Mouse (Mus musculus) myocyte (in vitro differentiated cells): ENCODE results near the gene Sla2. TPM values are rescaled to one million over a fixed set of nuclear protein-coding genes. Genes with fewer than 3 reads are reported as not detected.
"Not testable (repeated sequence)": the region's sequence is repeated elsewhere in the genome, so short reads cannot be mapped to it uniquely, and the experiment has no call there.

ENCODE experiments used
- H3K27me3 ChIP-seq: one replicate; pipeline ENCODE4 v1.6.1; 2011; ENCODE audit not compliant: control insufficient read depth, insufficient read depth, insufficient read length
- H3K36me3 ChIP-seq: one replicate; pipeline ENCODE4 v1.6.1; 2011; ENCODE audit not compliant: control insufficient read depth, insufficient read depth
- H3K4me2 ChIP-seq: one replicate; pipeline ENCODE4 v1.6.1; 2011; ENCODE audit warnings: low read depth, control low read depth
- H3K4me3 ChIP-seq: one replicate; pipeline ENCODE4 v1.5.1; 2011; ENCODE audit warnings: mild to moderate bottlenecking, control low read depth, moderate library complexity
- H3K79me2 ChIP-seq: one replicate; pipeline ENCODE4 v1.6.1; 2011; ENCODE audit not compliant: control insufficient read depth, insufficient read depth
- H3ac ChIP-seq: one replicate; pipeline ENCODE4 v1.6.1; 2011; ENCODE audit not compliant: control insufficient read depth, insufficient read length
- CEBPB ChIP-seq: IDR thresholded peaks from 2 replicates; pipeline ENCODE4 v1.6.1; 2011; ENCODE audit warnings: mild to moderate bottlenecking, moderate library complexity; ENCODE audit not compliant: poor library complexity, insufficient read depth, severe bottlenecking
- E2F4 ChIP-seq: IDR thresholded peaks from one replicate; pipeline ENCODE4 v1.6.1; 2011; ENCODE audit warnings: mild to moderate bottlenecking, control low read depth, moderate library complexity; ENCODE audit not compliant: insufficient read depth
- MAX ChIP-seq: IDR thresholded peaks from one replicate; pipeline ENCODE4 v1.6.1; 2011; ENCODE audit warnings: low read depth, mild to moderate bottlenecking, control low read depth
- MYOD1 ChIP-seq, 3 experiments: IDR thresholded peaks; one replicate each; pipeline ENCODE4 v1.6.1; 2011; ENCODE audit warnings: control low read depth in 2 of 3, low read depth in 2 of 3, mild to moderate bottlenecking in 2 of 3, moderate library complexity in 1 of 3; ENCODE audit not compliant: insufficient read length in 2 of 3, control insufficient read depth in 1 of 3
- MYOG ChIP-seq, 3 experiments: IDR thresholded peaks; one replicate each; pipeline ENCODE4 v1.6.1; 2011; ENCODE audit warnings: control low read depth in 2 of 3, low read depth in 2 of 3, mild to moderate bottlenecking in 2 of 3; ENCODE audit not compliant: insufficient read length in 2 of 3, control insufficient read depth in 1 of 3, insufficient read depth in 1 of 3
- POLR2A ChIP-seq: IDR thresholded peaks from one replicate; pipeline ENCODE4 v1.6.1; 2011; ENCODE audit warnings: low read depth, mild to moderate bottlenecking, control low read depth, moderate library complexity; ENCODE audit not compliant: insufficient read length
- POLR2AphosphoS2 ChIP-seq: IDR thresholded peaks from one replicate; pipeline ENCODE4 v1.6.1; 2011; ENCODE audit warnings: low read depth, control low read depth; ENCODE audit not compliant: insufficient read length
- REST ChIP-seq: IDR thresholded peaks from one replicate; pipeline ENCODE4 v1.6.1; 2011; ENCODE audit warnings: mild to moderate bottlenecking, control low read depth, moderate library complexity; ENCODE audit not compliant: insufficient read depth, insufficient read length
- SRF ChIP-seq: IDR thresholded peaks from one replicate; pipeline ENCODE4 v1.6.1; 2011; ENCODE audit warnings: low read depth; ENCODE audit not compliant: control insufficient read depth, insufficient read length
- TCF12 ChIP-seq: IDR thresholded peaks from one replicate; pipeline ENCODE4 v1.6.1; 2011; ENCODE audit warnings: mild to moderate bottlenecking, control low read depth; ENCODE audit not compliant: poor library complexity, insufficient read depth, severe bottlenecking
- TCF3 ChIP-seq: IDR thresholded peaks from one replicate; pipeline ENCODE4 v1.6.1; 2011; ENCODE audit warnings: low read depth, control low read depth; ENCODE audit not compliant: insufficient read length
- USF1 ChIP-seq: IDR thresholded peaks from one replicate; pipeline ENCODE4 v1.6.1; 2011; ENCODE audit warnings: low read depth, mild to moderate bottlenecking, control low read depth, moderate library complexity
- polyA plus RNA-seq: library from polyadenylated mRNA; unstranded; fragments of >200 nt; fragmentation: generic; extraction: Trizol; gene quantifications from one replicate; pipeline ENCODE4 v1.2.1, GENCODE M21; 2012; ENCODE audit warnings: missing spikeins

Gene Sla2
- polyA plus RNA-seq, 1 experiment: 0.18 TPM

GRCm38 (mm10) chr2:156904976-156905717 lies 18.2 kb upstream of the Sla2 start:
- H3K36me3 ChIP-seq: no peaks in the 10 kb centered on the region
- no peak overlapping the region for H3K4me3 ChIP-seq
- TF ChIP-seq POLR2AphosphoS2: no peak
- TF ChIP-seq USF1: no peak
- no peak for TF ChIP-seq MYOD1 (IDR thresholded peaks at IDR 0.05; ENCODE audit: control insufficient read depth in 1 of 3, insufficient read length in 2 of 3, low read depth in 2 of 3)
- TF ChIP-seq POLR2A: no peak
- no peak for TF ChIP-seq E2F4
- TF ChIP-seq TCF3: no peak
- no peak for TF ChIP-seq MAX
- TF ChIP-seq CEBPB: no peak
- no peak for TF ChIP-seq TCF12
- no peak for TF ChIP-seq MYOG (IDR thresholded peaks at IDR 0.05; ENCODE audit: control insufficient read depth in 1 of 3, insufficient read depth in 1 of 3, insufficient read length in 2 of 3, low read depth in 2 of 3)
- TF ChIP-seq REST: no peak
- TF ChIP-seq SRF: no peak
- H3ac ChIP-seq: no peak overlapping the region
- no peaks in the 10 kb centered on the region for H3K79me2 ChIP-seq
- H3K27me3 ChIP-seq: no peaks in the 10 kb centered on the region
- H3K4me2 ChIP-seq: peak overlapping the region; percentile 37

GRCm38 (mm10) chr2:156903367-156903766 lies 16.4 kb upstream of the Sla2 start:
- no peak for TF ChIP-seq MYOG (IDR thresholded peaks at IDR 0.05; ENCODE audit: control insufficient read depth in 1 of 3, insufficient read depth in 1 of 3, insufficient read length in 2 of 3, low read depth in 2 of 3)
- TF ChIP-seq USF1: no peak
- TF ChIP-seq SRF: no peak
- TF ChIP-seq TCF12: no peak
- no peak for TF ChIP-seq POLR2AphosphoS2
- TF ChIP-seq E2F4: no peak
- TF ChIP-seq CEBPB: no peak
- no peak for TF ChIP-seq TCF3
- no peak for TF ChIP-seq REST
- TF ChIP-seq MYOD1 (IDR thresholded peaks at IDR 0.05; ENCODE audit: control insufficient read depth in 1 of 3, insufficient read length in 2 of 3, low read depth in 2 of 3): no peak
- Histone ChIP-seq H3K36me3 (no peaks in the 10 kb centered on the region), H3ac (no peak overlapping the region), H3K4me2 (no peak overlapping the region), H3K79me2 (no peaks in the 10 kb centered on the region), H3K27me3 (no peaks in the 10 kb centered on the region), H3K4me3 (no peak overlapping the region)

- H3K4me3 ChIP-seq, H3K27me3 ChIP-seq, H3ac ChIP-seq, H3K4me2 ChIP-seq, H3K36me3 ChIP-seq, H3K79me2 ChIP-seq: not testable (repeated sequence)
Observed at GRCm38 (mm10) chr2:156902411-156902810, 15.4 kb upstream of the Sla2 start.

GRCm38 (mm10) chr2:156901883-156902282 lies 14.9 kb upstream of the Sla2 start:
- Histone ChIP-seq H3K36me3 (no peaks in the 10 kb centered on the region), H3K27me3 (peaks cover 8% of the 10 kb centered on the region), H3ac (no peak overlapping the region), H3K4me2 (no peak overlapping the region), H3K4me3 (no peak overlapping the region), H3K79me2 (no peaks in the 10 kb centered on the region)
- TF ChIP-seq TCF12 (no peak), TCF3 (no peak), MYOG (IDR thresholded peaks at IDR 0.05; ENCODE audit: control insufficient read depth in 1 of 3, insufficient read depth in 1 of 3, insufficient read length in 2 of 3, low read depth in 2 of 3) (no peak), USF1 (no peak), POLR2A (no peak), CEBPB (no peak), MYOD1 (IDR thresholded peaks at IDR 0.05; ENCODE audit: control insufficient read depth in 1 of 3, insufficient read length in 2 of 3, low read depth in 2 of 3) (no peak), POLR2AphosphoS2 (no peak), REST (no peak), SRF (no peak), E2F4 (no peak), MAX (no peak)

GRCm38 (mm10) chr2:156901344-156901743 lies 14.4 kb upstream of the Sla2 start:
- TF ChIP-seq TCF3: no peak
- TF ChIP-seq MYOG (IDR thresholded peaks at IDR 0.05; ENCODE audit: control insufficient read depth in 1 of 3, insufficient read depth in 1 of 3, insufficient read length in 2 of 3, low read depth in 2 of 3): no peak
- no peak for TF ChIP-seq MYOD1 (IDR thresholded peaks at IDR 0.05; ENCODE audit: control insufficient read depth in 1 of 3, insufficient read length in 2 of 3, low read depth in 2 of 3)
- no peak for TF ChIP-seq CEBPB
- TF ChIP-seq MAX: no peak
- TF ChIP-seq USF1: no peak
- TF ChIP-seq SRF: no peak
- no peaks in the 10 kb centered on the region for H3K36me3 ChIP-seq
- H3K4me2 ChIP-seq: no peak overlapping the region

More at GRCm38 (mm10) chr2:156901344-156901743, 14.4 kb upstream of the Sla2 start:
- Histone ChIP-seq H3K79me2 (no peaks in the 10 kb centered on the region), H3K27me3 (peaks cover 8% of the 10 kb centered on the region), H3ac (no peak overlapping the region), H3K4me3 (no peak overlapping the region)
